Mouse (Mus musculus) hindbrain, postnatal 0 days (tissue): ENCODE results near the gene Gsg1. TPM values are rescaled to one million over a fixed set of nuclear protein-coding genes. Genes with fewer than 3 reads are reported as not detected.
A peak's percentile ranks its signal among the peaks of the same experiment; 100 is the strongest.

ENCODE experiments used
- ATAC-seq: fragments of 200-750 bp; cut with Nextera tagmentation; 2 replicates; pipeline ENCODE4 v1.8.0; 2017; ENCODE audit warnings: mild to moderate bottlenecking, moderate TSS enrichment, moderate library complexity
- DNase-seq: peaks from one replicate; pipeline ENCODE4 v3.0.0-alpha.2; 2015; ENCODE audit warnings: low spot score
- H3K27ac ChIP-seq: fragments of 300-500 bp; sonication (generic); 2 replicates; pipeline ENCODE4 v1.5.1; 2014; ENCODE audit warnings: mild to moderate bottlenecking
- H3K27me3 ChIP-seq: fragments of 300-500 bp; sonication (generic); 2 replicates; pipeline ENCODE4 v1.6.1; 2014; ENCODE audit warnings: low read length, mixed read lengths; ENCODE audit not compliant: insufficient read depth
- H3K36me3 ChIP-seq: fragments of 300-500 bp; sonication (generic); 2 replicates; pipeline ENCODE4 v1.6.1; 2014; ENCODE audit warnings: low read length, mixed read lengths; ENCODE audit not compliant: insufficient read depth
- H3K4me1 ChIP-seq: fragments of 300-500 bp; sonication (generic); 2 replicates; pipeline ENCODE4 v1.6.1; 2014; ENCODE audit warnings: antibody characterized with exemption, low read length, mixed read lengths; ENCODE audit not compliant: insufficient read depth
- H3K4me2 ChIP-seq: fragments of 300-500 bp; sonication (generic); 2 replicates; pipeline ENCODE4 v1.6.1; 2014; ENCODE audit warnings: low read depth, mild to moderate bottlenecking, low read length, moderate library complexity, mixed read lengths
- H3K4me3 ChIP-seq: fragments of 300-500 bp; sonication (generic); 2 replicates; pipeline ENCODE4 v1.5.1; 2014; ENCODE audit warnings: low read length
- H3K9ac ChIP-seq: fragments of 300-500 bp; sonication (generic); replicated peaks from 2 replicates; pipeline ENCODE4 v1.6.1; 2014; ENCODE audit warnings: mild to moderate bottlenecking, low read length, moderate library complexity, mixed read lengths
- H3K9me3 ChIP-seq: fragments of 300-500 bp; sonication (generic); 2 replicates; pipeline ENCODE4 v1.6.1; 2016; ENCODE audit warnings: low read length, mixed read lengths
- CTCF ChIP-seq: IDR thresholded peaks from 2 replicates; pipeline ENCODE4 v1.5.1; 2016; ENCODE audit warnings: antibody characterized with exemption, control low read depth, low read depth
- WGBS: fragments of 180-500 bp; shearing (Covaris S2); extraction: QIAGEN DNeasy Blood & Tissue Kit; methylation state at CpG from one replicate; pipeline ENCODE4 v1.1.7; 2014; 5-methylcytosine and 5-hydroxymethylcytosine counted together
- polyA plus RNA-seq: library from polyadenylated mRNA; unstranded; fragments of >200 nt; fragmentation: Nextera tagmentation; extraction: Ambion mirVana; gene quantifications from 2 replicates; pipeline ENCODE4 v1.2.1, GENCODE M21; 2015
- total RNA-seq: library from RNA; depleted of rRNA; stranded (reverse); fragments of >200 nt; gene quantifications from 2 replicates; pipeline ENCODE4 v1.2.3, GENCODE M21; 2014

The Gsg1 gene
- total and polyA plus RNA-seq, 2 experiments from 2014 or later: 0.31 to 1.1 TPM

DNA sequence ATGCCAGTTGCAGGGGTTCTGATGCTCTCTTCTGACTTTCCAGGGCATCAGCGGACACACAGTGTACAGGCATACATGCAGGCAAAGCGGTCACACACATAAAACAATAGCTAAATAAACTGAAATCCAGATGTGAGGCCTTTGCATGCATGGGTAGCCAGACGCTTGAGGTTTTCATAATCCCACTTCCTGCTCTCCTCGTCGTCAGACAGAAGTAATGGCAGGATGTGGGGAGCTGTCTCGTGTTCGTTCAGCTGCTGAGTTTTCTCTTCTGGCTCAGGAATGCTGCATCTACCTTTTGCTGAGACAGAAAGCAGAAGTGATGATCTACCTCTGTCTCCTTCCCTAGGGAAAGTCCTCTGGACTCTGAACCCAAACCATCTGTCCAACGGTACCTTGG, 35.8 kb downstream of the Gsg1 start:
- H3K9me3 ChIP-seq: no peaks in the 10 kb centered on the region
- no peak for DNase-seq
- no peak overlapping the region for H3K27ac ChIP-seq
- H3K4me2 ChIP-seq: no peak overlapping the region
- H3K36me3 ChIP-seq: peaks cover 11% of the 10 kb centered on the region; the same call in 1 of the 2 replicates
- ATAC-seq: no peak
- H3K4me1 ChIP-seq: peaks cover 1% of the 10 kb centered on the region; the same call in 1 of the 2 replicates
- no peak overlapping the region for H3K4me3 ChIP-seq
- 81% methylated on average over 8 of the region's 8 CpGs for WGBS
- H3K9ac ChIP-seq: no peak overlapping the region
- TF ChIP-seq CTCF: no peak
- no peaks in the 10 kb centered on the region for H3K27me3 ChIP-seq

GRCm38 (mm10) chr6:135212666-135213065, 41.5 kb downstream of the Gsg1 start:
- DNase-seq (no peak), ATAC-seq (no peak)
- no peak overlapping the region for H3K4me2 ChIP-seq
- 67% methylated on average over 2 of the region's 2 CpGs for WGBS
- no peak overlapping the region for H3K9ac ChIP-seq
- no peaks in the 10 kb centered on the region for H3K27me3 ChIP-seq
- H3K4me1 ChIP-seq: no peaks in the 10 kb centered on the region
- H3K4me3 ChIP-seq: no peak overlapping the region
- no peaks in the 10 kb centered on the region for H3K9me3 ChIP-seq
- no peak overlapping the region for H3K27ac ChIP-seq
- H3K36me3 ChIP-seq: peaks cover 14% of the 10 kb centered on the region; the same call in 1 of the 2 replicates
- no peak for TF ChIP-seq CTCF

GRCm38 (mm10) chr6:135211169-135211568, 43.0 kb downstream of the Gsg1 start:
- ATAC-seq (no peak), DNase-seq (no peak)
- no peak for TF ChIP-seq CTCF
- peaks cover 6% of the 10 kb centered on the region; the same call in 1 of the 2 replicates for H3K36me3 ChIP-seq
- no peaks in the 10 kb centered on the region for H3K27me3 ChIP-seq
- H3K4me3 ChIP-seq: no peak overlapping the region
- H3K27ac ChIP-seq: no peak overlapping the region
- H3K4me2 ChIP-seq: no peak overlapping the region
- H3K9me3 ChIP-seq: no peaks in the 10 kb centered on the region
- no peak overlapping the region for H3K9ac ChIP-seq
- WGBS: 57% methylated on average over 7 of the region's 7 CpGs
- no peaks in the 10 kb centered on the region for H3K4me1 ChIP-seq

- H3K27me3 ChIP-seq: no peaks in the 10 kb centered on the region
- ATAC-seq: no peak
- H3K9ac ChIP-seq: no peak overlapping the region
- H3K9me3 ChIP-seq: no peaks in the 10 kb centered on the region
- DNase-seq: peak; percentile 45
- H3K4me1 ChIP-seq: no peaks in the 10 kb centered on the region
- WGBS: 34% methylated on average over 8 of the region's 8 CpGs
- H3K27ac ChIP-seq: peak overlapping the region; percentile 54; the same call in 1 of the 2 replicates
- no peak overlapping the region for H3K4me2 ChIP-seq
- no peak overlapping the region for H3K4me3 ChIP-seq
- H3K36me3 ChIP-seq: 0 out of 2 replicates have a peak, but pooled peaks cover 4% of the 10 kb centered on the region
- no peak for TF ChIP-seq CTCF
Measured at GRCm38 (mm10) chr6:135206909-135207308, 47.2 kb downstream of the Gsg1 start.

DNA sequence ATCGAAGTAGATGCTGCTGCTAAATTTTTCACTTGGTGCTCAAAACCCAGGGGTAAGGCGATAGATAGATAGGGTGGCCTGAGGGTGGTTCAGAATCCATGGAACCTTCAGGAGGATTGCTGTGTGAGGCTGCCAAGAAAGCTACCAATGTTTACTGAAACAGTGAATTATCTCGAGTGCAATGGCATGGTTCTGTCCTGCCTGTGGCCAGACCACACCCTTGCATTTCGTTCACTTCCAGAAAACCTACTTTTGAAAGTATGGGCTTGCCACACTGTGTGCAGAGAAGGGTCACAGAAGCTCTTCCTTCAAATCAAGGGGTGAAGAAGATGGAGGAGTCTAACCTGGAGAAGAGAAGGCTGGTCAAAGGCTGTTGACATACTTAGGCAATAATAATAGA, 48.3 kb downstream of the Gsg1 start:
- ATAC-seq: no peak

DNA sequence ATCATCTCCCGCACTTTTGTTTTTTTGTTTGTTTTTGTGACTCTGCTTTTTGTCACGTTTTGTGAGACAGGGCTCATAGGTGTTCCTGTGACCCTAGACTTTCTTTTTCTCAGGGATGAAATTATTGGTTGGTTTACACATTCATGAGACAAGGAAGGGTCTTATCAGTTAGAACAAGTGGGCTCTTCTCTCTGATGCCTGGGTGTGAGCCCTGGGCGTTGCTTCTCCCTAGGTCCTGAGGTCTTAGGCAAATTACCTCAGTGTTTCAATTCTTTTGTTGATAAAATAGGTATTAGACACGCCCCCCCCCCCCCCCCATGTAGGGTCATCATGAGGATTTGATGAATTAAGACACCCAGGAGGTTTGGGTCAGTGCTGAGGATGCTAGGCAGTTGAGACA, 49.3 kb downstream of the Gsg1 start:
- Histone ChIP-seq H3K27me3 (no peaks in the 10 kb centered on the region), H3K36me3 (0 out of 2 replicates have a peak, but pooled peaks cover 2% of the 10 kb centered on the region), H3K27ac (peak overlapping the region; percentile 61; the same call in 1 of the 2 replicates), H3K4me2 (no peak overlapping the region), H3K9me3 (no peaks in the 10 kb centered on the region), H3K9ac (no peak overlapping the region), H3K4me3 (no peak overlapping the region), H3K4me1 (peaks cover 3% of the 10 kb centered on the region; the same call in 1 of the 2 replicates)
- DNase-seq (no peak), ATAC-seq (no peak)
- WGBS: 58% methylated on average over 4 of the region's 4 CpGs
- TF ChIP-seq CTCF: no peak

More for the DNA sequence above, 48.3 kb downstream of the Gsg1 start:
- Histone ChIP-seq H3K9me3 (no peaks in the 10 kb centered on the region), H3K4me1 (no peaks in the 10 kb centered on the region), H3K9ac (no peak overlapping the region), H3K4me2 (no peak overlapping the region), H3K36me3 (0 out of 2 replicates have a peak, but pooled peaks cover 4% of the 10 kb centered on the region), H3K27me3 (no peaks in the 10 kb centered on the region), H3K4me3 (no peak overlapping the region), H3K27ac (peak overlapping the region; percentile 23; the same call in 1 of the 2 replicates)
- no peak for DNase-seq
- TF ChIP-seq CTCF: no peak
- WGBS: 88% methylated on average over 4 of the region's 4 CpGs

DNA sequence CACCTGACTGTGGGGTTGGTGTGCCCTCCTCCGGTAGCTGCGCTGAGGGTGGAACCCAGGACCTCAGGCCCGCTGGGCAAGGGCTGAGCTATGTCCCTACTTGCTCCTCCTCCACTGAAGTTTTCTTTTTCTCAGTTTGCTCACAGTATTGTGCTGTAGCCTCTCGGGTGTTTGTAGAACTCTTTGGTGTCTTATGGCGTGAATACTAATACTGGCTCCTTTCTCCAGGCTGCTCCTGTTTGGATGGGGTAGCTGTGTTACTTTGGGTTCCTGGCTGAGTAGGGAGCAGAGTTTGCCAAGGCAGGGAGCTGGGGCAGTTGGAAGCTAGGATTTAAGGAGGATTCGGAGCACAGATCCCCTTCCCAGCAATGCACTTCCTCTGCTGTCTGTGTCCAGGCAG, 50.4 kb downstream of the Gsg1 start:
- DNase-seq: peak; percentile 58
- no peaks in the 10 kb centered on the region for H3K27me3 ChIP-seq
- no peak overlapping the region for H3K9ac ChIP-seq
- 48% methylated on average over 6 of the region's 6 CpGs for WGBS
- no peak overlapping the region for H3K4me2 ChIP-seq
- H3K27ac ChIP-seq: peak overlapping the region; percentile 61
- H3K4me1 ChIP-seq: peaks cover 6% of the 10 kb centered on the region; the same call in 1 of the 2 replicates
- no peak for TF ChIP-seq CTCF
- H3K9me3 ChIP-seq: no peaks in the 10 kb centered on the region
- peak; percentile 87 for ATAC-seq
- no peaks in the 10 kb centered on the region for H3K36me3 ChIP-seq
- H3K4me3 ChIP-seq: no peak overlapping the region
